Mouse (Mus musculus): ENCODE measurements around the gene Lmna. TPM values are rescaled to one million over a fixed set of nuclear protein-coding genes. Genes with fewer than 3 reads are reported as not detected.

Gene Lmna
- total RNA-seq, 2 experiments from 2014 or later: 34.6 to 36.1 TPM

DNA sequence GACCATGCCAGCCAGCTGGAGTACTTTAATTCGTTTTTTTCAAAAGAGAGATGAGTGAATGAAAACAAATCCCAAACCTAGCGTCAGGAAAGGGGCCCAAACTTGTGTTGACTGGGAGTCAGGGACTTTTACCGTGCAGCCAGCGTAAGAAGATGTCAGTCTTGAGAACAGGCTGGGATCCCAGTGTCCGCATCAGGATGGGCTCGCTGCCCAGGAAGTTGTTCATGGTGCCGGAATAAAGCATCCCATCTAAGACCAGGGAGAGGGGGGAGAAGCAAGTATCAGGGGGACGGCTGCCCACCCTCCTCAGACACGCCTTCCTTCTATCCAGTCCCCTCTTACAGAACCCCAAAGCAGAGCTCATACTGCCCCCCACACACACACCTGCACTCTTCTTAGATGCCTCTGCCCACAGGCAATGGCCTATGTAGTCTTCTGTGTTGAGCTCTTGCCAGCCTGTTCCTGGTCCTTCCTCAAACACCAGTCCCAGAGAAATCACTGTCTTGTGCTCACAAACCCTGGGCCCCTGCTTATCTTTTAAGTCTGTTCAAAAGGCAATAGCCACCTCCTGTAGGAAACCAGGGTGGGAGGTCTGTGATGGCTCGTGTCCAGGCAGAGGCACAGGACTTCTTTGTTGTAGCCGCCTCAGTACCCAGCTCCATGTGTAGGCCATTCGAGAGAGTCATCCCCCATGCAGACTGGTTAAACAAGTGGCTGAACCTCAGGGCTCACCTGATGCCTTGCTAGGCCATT lies 59.2 kb downstream of the Lmna start:
- TF ChIP-seq CTCF (conservative IDR thresholded peaks at IDR 0.05): no peak
- no peak overlapping the region for H3K27ac ChIP-seq
- no peak overlapping the region for H3K4me3 ChIP-seq
- DNase-seq (ENCODE audit: low spot score in 2 of 2): no peak

- peak overlapping the region; percentile 46; the same call in 1 of the 2 replicates for H3K27ac ChIP-seq
- peak overlapping the region; percentile 45 for H3K4me3 ChIP-seq
- DNase-seq (ENCODE audit: low spot score in 2 of 2): no peak
- no peak for TF ChIP-seq CTCF (conservative IDR thresholded peaks at IDR 0.05)
These were observed 60.2 kb downstream of the Lmna start for GRCm38 (mm10) chr3:88449395-88450023.

DNA sequence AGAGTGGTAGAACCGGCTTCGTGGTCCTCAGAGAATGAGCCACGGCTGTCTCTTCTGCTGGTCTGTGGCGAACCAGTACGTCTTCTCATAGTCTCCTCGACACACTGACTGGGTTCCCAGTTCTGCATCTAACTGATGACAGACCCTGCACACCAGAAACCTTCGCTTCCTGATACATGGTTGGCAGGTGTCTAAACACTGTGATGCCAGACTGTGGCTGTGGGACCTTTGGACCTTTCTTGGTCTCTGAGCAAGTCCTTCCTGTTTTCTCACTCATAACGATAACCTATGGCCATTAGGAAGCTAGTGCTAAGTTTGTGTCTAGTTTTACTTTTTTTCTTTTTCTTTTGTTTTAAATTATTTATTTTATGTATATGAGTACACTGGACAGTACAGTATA lies 61.3 kb downstream of the Lmna start:
- DNase-seq (ENCODE audit: low spot score in 2 of 2): no peak
- H3K27ac ChIP-seq: no peak overlapping the region
- H3K4me3 ChIP-seq: no peak overlapping the region
- TF ChIP-seq CTCF (conservative IDR thresholded peaks at IDR 0.05): no peak

DNA sequence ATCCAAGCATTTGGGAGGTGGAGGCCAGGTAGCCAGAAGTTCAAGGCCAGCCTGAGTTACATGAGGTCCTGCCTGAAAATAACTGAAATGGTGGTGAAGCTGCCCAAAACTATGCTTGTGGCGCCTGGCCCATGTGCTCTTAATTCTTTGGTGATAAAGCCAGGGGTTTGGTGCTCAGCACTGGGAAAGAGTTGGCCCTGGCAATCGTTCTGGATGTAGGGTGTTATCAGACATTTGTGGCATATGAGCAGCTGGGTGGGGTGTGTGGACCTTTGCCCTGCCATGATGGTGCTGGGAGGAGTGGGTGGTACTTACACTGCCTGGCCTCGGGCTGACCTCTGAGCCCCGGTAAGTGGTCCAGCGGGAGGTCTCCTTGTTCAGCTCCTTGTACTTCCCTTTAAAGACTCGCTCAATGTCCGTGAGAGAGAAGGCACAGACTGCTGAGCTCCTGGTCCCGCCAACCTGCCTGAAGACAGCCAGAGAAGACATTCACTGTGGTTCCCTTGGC lies 62.0 kb downstream of the Lmna start:
- H3K27ac ChIP-seq: no peak overlapping the region
- no peak for DNase-seq (ENCODE audit: low spot score in 2 of 2)
- no peak for TF ChIP-seq CTCF (conservative IDR thresholded peaks at IDR 0.05)
- H3K4me3 ChIP-seq: no peak overlapping the region

DNA sequence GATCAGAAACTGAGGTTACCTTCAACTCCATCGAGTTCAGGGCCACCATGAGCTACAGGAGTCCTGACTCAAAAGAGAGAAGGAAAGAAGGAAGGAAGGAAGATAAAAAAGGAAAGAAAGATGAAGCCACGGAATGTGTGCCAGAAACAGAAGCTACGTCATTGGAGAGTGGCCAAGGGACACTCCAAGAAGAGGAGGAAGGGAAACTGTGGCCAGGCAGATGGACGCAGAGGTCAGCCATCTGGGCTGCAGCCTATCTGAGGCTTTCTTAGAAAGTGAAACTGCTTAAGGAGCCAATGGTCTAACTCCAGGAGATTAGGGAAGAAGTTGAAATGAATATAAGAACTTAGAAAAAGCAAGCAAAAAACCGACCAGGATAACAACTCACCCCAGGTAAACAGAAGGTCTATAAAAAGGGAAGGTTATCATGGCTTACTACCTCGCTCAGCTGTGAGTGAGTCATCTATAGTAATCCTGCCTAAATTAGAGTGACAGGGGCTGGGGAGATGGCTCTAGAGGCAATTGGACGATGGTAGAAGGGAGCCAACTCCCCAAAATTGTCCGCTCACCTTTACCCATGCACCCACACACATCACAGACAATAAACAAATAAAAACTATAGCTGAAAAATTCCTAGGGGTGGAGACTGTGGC lies 63.2 kb downstream of the Lmna start:
- no peak overlapping the region for H3K27ac ChIP-seq
- no peak for DNase-seq (ENCODE audit: low spot score in 2 of 2)
- H3K4me3 ChIP-seq: no peak overlapping the region
- TF ChIP-seq CTCF (conservative IDR thresholded peaks at IDR 0.05): no peak

DNA sequence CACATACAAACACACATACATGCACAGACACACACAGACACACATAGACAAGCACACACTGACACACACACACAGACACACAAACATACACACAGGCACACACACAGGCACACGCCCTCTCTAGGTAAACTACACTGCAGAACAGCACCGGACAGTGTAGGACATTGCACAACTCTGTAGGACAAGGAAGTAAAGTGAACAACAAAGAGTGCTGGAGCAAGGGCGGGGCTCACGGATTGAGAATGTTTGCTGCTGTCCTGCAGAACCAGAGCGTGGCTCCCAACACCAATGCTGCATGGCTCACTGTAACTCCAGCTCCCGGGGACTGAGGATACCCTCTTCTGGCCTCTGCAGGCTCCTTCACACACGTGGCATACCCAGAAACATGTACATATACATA lies 66.9 kb downstream of the Lmna start:
- Histone ChIP-seq H3K27ac (no peak overlapping the region), H3K4me3 (no peak overlapping the region)
- no peak for DNase-seq (ENCODE audit: low spot score in 2 of 2)
- no peak for TF ChIP-seq CTCF (conservative IDR thresholded peaks at IDR 0.05)

DNA sequence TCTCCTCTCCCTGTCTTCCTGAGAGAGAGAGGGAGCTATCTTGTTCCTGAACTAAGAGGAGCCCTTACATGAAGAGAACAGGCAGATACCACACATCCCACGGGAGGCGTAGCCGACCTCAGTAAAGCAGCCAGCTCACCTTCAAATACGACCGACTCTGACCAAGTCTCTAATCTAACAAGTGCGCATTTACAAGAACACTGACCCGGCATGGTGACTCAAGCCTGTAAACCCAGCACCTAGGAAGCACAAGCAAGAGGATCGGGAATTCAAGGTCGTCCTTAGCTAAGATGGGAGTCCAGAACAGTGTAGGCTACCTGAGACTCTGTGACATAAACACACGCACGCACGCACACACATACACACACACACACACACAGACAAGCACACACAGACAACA lies 67.3 kb downstream of the Lmna start:
- DNase-seq (ENCODE audit: low spot score in 2 of 2): no peak
- H3K4me3 ChIP-seq: no peak overlapping the region
- no peak for TF ChIP-seq CTCF (conservative IDR thresholded peaks at IDR 0.05)
- H3K27ac ChIP-seq: no peak overlapping the region

DNA sequence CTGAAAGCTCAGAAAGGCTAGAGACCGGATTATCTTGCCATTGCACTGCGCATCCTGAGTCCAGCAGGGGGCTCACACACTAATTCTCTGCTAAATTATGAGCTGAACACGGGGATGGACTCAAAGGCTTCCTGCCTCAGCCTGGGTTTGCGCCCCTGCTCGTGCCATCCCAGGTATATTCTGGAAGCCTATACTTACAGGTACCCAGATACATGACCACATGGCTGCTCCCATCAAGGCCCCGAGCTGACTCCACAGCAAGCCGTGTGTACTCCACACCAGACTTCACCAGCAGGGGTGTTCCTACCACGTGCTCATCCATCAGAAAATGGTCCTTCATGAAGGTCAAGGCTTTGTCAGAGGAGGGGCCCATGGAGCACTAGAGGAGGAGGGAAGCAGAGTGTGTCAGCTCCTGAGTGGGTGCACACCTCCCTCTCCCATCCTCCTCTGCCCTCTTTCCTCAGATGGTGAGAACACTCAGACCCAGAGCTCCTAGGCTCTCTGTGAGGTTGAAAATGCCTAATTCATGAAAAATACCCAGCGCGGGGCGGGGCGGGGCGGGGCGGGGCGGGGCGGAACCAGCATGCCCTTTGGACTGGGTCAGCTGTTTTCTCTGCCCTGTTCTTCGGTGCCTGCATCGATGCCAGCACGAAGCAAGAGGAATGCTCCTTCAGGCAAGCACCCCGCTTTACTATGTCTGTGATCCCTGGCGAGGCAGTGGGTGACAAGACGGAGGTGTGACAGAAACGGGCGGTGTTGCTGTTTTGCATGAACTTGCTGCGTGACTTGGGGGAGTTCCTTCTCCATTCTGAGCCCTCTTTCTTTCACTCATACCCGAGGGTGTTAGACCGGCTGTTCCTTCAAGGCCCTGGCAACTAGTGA lies 69.0 kb downstream of the Lmna start:
- DNase-seq (ENCODE audit: low spot score in 2 of 2): peak in 1 of 2 experiments; percentile 47
- Histone ChIP-seq H3K4me3 (no peak overlapping the region; the same call in 1 of the 2 replicates), H3K27ac (0 out of 2 replicates have a peak overlapping the region, but pooled peaks have one; percentile 36)
- peak; percentile 80 for TF ChIP-seq CTCF (conservative IDR thresholded peaks at IDR 0.05)

DNA sequence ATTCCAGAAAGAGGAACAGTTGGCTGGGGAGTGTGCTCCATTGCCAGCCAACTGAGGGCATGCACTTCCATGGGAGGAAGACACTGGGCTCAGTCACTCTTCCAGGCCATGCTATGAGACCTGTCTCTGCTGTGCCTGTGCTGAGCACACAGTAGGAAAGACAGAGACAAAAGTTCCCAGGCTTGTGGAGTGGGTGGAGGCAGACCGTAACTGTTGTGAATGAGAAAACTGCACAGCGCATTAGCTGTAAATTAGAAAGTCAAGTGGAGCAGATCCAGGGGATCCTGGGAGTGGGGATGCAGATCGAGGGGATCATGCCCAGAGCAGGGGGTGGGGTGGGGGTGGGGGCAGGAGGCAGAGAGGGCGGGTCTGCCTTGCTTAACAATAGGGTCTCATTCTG lies 70.2 kb downstream of the Lmna start:
- no peak overlapping the region for H3K4me3 ChIP-seq
- no peak for TF ChIP-seq CTCF (conservative IDR thresholded peaks at IDR 0.05)
- H3K27ac ChIP-seq: no peak overlapping the region
- DNase-seq (ENCODE audit: low spot score in 2 of 2): no peak

DNA sequence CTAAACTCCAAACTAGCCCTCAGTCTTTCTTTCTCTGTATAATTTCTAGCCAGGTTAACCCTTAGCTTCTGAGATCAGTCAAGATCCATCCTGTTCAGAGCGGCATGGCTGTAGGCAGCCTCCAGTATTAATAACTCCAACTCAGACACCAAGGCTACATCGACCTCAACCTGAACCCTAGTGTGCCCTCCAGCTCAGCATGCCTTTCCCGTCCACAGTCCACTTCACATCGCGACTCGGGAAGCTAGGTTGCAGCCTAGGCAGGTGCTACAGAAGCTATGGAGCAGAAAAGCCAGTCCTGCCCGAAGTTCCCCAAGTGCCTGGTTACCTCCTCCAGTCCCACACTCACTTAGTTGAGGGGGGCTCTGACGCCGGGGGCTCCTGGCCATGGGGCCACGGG lies 72.3 kb downstream of the Lmna start:
- no peak overlapping the region for H3K4me3 ChIP-seq
- H3K27ac ChIP-seq: peak overlapping the region; percentile 67
- no peak for DNase-seq (ENCODE audit: low spot score in 2 of 2)
- TF ChIP-seq CTCF (conservative IDR thresholded peaks at IDR 0.05): no peak

- peak; percentile 83 for TF ChIP-seq CTCF (conservative IDR thresholded peaks at IDR 0.05)
- H3K27ac ChIP-seq: peak overlapping the region; percentile 67
- DNase-seq (ENCODE audit: low spot score in 2 of 2): peak; percentile 34 to 61
- peak overlapping the region; percentile 37; the same call in 1 of the 2 replicates for H3K4me3 ChIP-seq
These were observed 73.2 kb downstream of the Lmna start for GRCm38 (mm10) chr3:88436395-88437201.

GRCm38 (mm10) chr3:88435515-88435914 lies 74.2 kb downstream of the Lmna start:
- peak; percentile 81 to 87 for DNase-seq (ENCODE audit: low spot score in 2 of 2)
- peak overlapping the region; percentile 67 for H3K27ac ChIP-seq
- no peak overlapping the region for H3K4me3 ChIP-seq
- TF ChIP-seq CTCF (conservative IDR thresholded peaks at IDR 0.05): no peak; the same call in 1 of the 2 replicates

Small RNAs within 50 kb of the gene (microRNA-seq; reads per million reads assigned to microRNA genes)
- 0 reads per million in 2 experiments for gene Mir1905
- gene Mir7011: 0.37 to 0.64 reads per million in 2 experiments

Other genes starting within 250 kb of the Lmna start
- under 1 TPM in 1 of 2 experiments, not detected in 1; 0.59 TPM for gene Gm38392, start 222.7 kb downstream of the Lmna start, total RNA-seq (2021)
- gene Tsacc, start 213.0 kb downstream of the Lmna start, total RNA-seq (2021): 1 to 10 TPM; 3.0 to 5.2 TPM
- 100 to 1,000 TPM; 171 to 193 TPM for gene Cct3, start 212.8 kb downstream of the Lmna start, total RNA-seq (2021)
- gene Glmp, start 184.9 kb downstream of the Lmna start, total RNA-seq (2021): 10 to 100 TPM; 68.9 to 77.9 TPM
- 1 to 10 TPM in 1 of 2 experiments, under 1 TPM in 1; 0.64 to 1.1 TPM for gene Tmem79, start 173.8 kb downstream of the Lmna start, total RNA-seq (2021)
- 10 to 100 TPM; 72.7 to 82.2 TPM for gene Smg5, start 173.7 kb downstream of the Lmna start, total RNA-seq (2021)
- 10 to 100 TPM; 14.8 to 16.5 TPM for gene Paqr6, start 145.4 kb downstream of the Lmna start, total RNA-seq (2021)
- gene Bglap3, start 137.2 kb downstream of the Lmna start, total RNA-seq (2021): under 1 TPM in 1 of 2 experiments, not detected in 1; 0.36 TPM
- gene Bglap2, start 131.3 kb downstream of the Lmna start, total RNA-seq (2021): not detected
- under 1 TPM in 1 of 2 experiments, not detected in 1; 0.96 TPM for gene Bglap, start 125.5 kb downstream of the Lmna start, total RNA-seq (2021)
- gene Pmf1, start 99.6 kb downstream of the Lmna start, total RNA-seq (2021): 1 to 10 TPM; 6.4 to 6.8 TPM
- 10 to 100 TPM; 69.5 to 71.8 TPM for gene Slc25a44, start 84.8 kb downstream of the Lmna start, total RNA-seq (2021)
- 10 to 100 TPM; 37.0 to 42.9 TPM for gene Sema4a, start 48.8 kb downstream of the Lmna start, total RNA-seq (2021)
- 1 to 10 TPM; 2.8 to 3.7 TPM for gene Mex3a, start 22.4 kb upstream of the Lmna start, total RNA-seq (2021)
- not detected for gene Rab25, start 38.3 kb upstream of the Lmna start, total RNA-seq (2021)
- gene Lamtor2, start 43.1 kb upstream of the Lmna start, total RNA-seq (2021): 100 to 1,000 TPM in 1 of 2 experiments, 10 to 100 TPM in 1; 96.0 to 106 TPM
- gene Ubqln4, start 43.8 kb upstream of the Lmna start, total RNA-seq (2021): 100 to 1,000 TPM; 110 to 116 TPM
- gene Ssr2, start 65.9 kb upstream of the Lmna start, total RNA-seq (2021): 10 to 100 TPM; 86.8 to 91.6 TPM
- gene Arhgef2, start 96.0 kb upstream of the Lmna start, total RNA-seq (2021): 100 to 1,000 TPM; 268 to 283 TPM
- not detected for gene Rxfp4, start 143.2 kb upstream of the Lmna start, total RNA-seq (2021)
- gene Khdc4, start 175.8 kb upstream of the Lmna start, total RNA-seq (2021): 10 to 100 TPM; 55.1 to 55.5 TPM
- gene Rit1, start 206.9 kb upstream of the Lmna start, total RNA-seq (2021): 10 to 100 TPM; 40.8 to 44.2 TPM